Mouse (Mus musculus): ENCODE measurements around the gene Iqschfp.

- TF ChIP-seq POLR2A (IDR thresholded peaks at IDR 0.05; ENCODE audit: borderline replicate concordance, control insufficient read depth, low read depth, low read length) (no peak), CTCF (IDR thresholded peaks at IDR 0.05; ENCODE audit: control insufficient read depth, insufficient read depth, low read length) (no peak)
Observed at GRCm38 (mm10) chr3:68656607-68657352, 764.7 kb downstream of the Iqschfp start.
